Mouse (Mus musculus): Measurements from ENCODE around the gene Serpinb7.

Gene Serpinb7

DNA sequence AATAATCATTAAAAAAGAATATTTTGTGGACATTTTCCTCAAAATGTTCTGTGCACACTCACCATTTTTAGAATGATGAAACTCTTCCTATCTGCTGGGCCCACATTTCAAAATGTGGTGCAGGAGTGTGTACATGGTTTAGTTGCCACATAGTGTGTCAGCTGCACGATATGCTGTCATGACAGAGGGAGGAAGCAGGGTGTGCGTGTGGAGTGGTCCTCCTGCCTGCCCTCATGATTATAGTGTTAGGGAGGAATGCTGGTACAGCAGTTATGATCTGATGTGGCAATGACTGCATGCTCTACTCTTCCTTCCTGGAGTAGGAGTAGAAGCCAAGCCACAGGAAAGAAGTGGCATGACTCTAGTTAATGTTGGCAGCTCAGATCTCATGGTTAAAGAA is 97.3 kb downstream of the Serpinb7 start:
- no peak for DNase-seq

DNA sequence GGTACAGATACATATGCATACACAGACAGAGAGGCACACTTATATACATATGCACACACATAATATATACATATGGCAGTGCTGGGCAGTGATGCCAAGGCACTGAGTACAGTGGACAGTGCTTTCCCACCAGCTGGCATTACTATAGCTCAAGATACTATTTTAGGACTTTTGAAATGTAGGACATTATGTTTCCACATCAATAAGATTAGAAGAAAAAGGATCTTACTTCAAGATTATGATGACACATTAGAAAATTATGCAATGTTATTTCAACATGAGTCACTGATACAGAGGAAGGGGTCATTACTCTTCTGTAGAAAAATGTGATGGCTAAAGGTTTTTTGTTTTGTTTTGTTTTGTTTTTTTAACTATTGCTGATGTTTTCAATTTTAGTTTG is 102.6 kb downstream of the Serpinb7 start:
- no peak for DNase-seq

Measured in cerebellum, adult 9-10 months (tissue).